Mouse (Mus musculus) hindbrain, postnatal 0 days (tissue): ENCODE data around the gene Gpr88. TPM values are rescaled to one million over a fixed set of nuclear protein-coding genes. Genes with fewer than 3 reads are reported as not detected.

Source experiments
- ATAC-seq: fragments of 200-750 bp; cut with Nextera tagmentation; 2 replicates; pipeline ENCODE4 v1.8.0; 2017; ENCODE audit warnings: mild to moderate bottlenecking, moderate TSS enrichment, moderate library complexity
- DNase-seq: peaks from one replicate; pipeline ENCODE4 v3.0.0-alpha.2; 2015; ENCODE audit warnings: low spot score
- H3K27ac ChIP-seq: fragments of 300-500 bp; sonication (generic); 2 replicates; pipeline ENCODE4 v1.5.1; 2014; ENCODE audit warnings: mild to moderate bottlenecking
- H3K27me3 ChIP-seq: fragments of 300-500 bp; sonication (generic); 2 replicates; pipeline ENCODE4 v1.6.1; 2014; ENCODE audit warnings: low read length, mixed read lengths; ENCODE audit not compliant: insufficient read depth
- H3K36me3 ChIP-seq: fragments of 300-500 bp; sonication (generic); 2 replicates; pipeline ENCODE4 v1.6.1; 2014; ENCODE audit warnings: low read length, mixed read lengths; ENCODE audit not compliant: insufficient read depth
- H3K4me1 ChIP-seq: fragments of 300-500 bp; sonication (generic); 2 replicates; pipeline ENCODE4 v1.6.1; 2014; ENCODE audit warnings: antibody characterized with exemption, low read length, mixed read lengths; ENCODE audit not compliant: insufficient read depth
- H3K4me2 ChIP-seq: fragments of 300-500 bp; sonication (generic); 2 replicates; pipeline ENCODE4 v1.6.1; 2014; ENCODE audit warnings: low read depth, mild to moderate bottlenecking, low read length, moderate library complexity, mixed read lengths
- H3K4me3 ChIP-seq: fragments of 300-500 bp; sonication (generic); 2 replicates; pipeline ENCODE4 v1.5.1; 2014; ENCODE audit warnings: low read length
- H3K9ac ChIP-seq: fragments of 300-500 bp; sonication (generic); replicated peaks from 2 replicates; pipeline ENCODE4 v1.6.1; 2014; ENCODE audit warnings: mild to moderate bottlenecking, low read length, moderate library complexity, mixed read lengths
- H3K9me3 ChIP-seq: fragments of 300-500 bp; sonication (generic); 2 replicates; pipeline ENCODE4 v1.6.1; 2016; ENCODE audit warnings: low read length, mixed read lengths
- CTCF ChIP-seq: IDR thresholded peaks from 2 replicates; pipeline ENCODE4 v1.5.1; 2016; ENCODE audit warnings: antibody characterized with exemption, control low read depth, low read depth
- WGBS: fragments of 180-500 bp; shearing (Covaris S2); extraction: QIAGEN DNeasy Blood & Tissue Kit; methylation state at CpG from one replicate; pipeline ENCODE4 v1.1.7; 2014; 5-methylcytosine and 5-hydroxymethylcytosine counted together
- polyA plus RNA-seq: library from polyadenylated mRNA; unstranded; fragments of >200 nt; fragmentation: Nextera tagmentation; extraction: Ambion mirVana; gene quantifications from 2 replicates; pipeline ENCODE4 v1.2.1, GENCODE M21; 2015
- total RNA-seq: library from RNA; depleted of rRNA; stranded (reverse); fragments of >200 nt; gene quantifications from 2 replicates; pipeline ENCODE4 v1.2.3, GENCODE M21; 2014

Gpr88 gene
- total and polyA plus RNA-seq, 2 experiments from 2014 or later, result 4.6 to 22.9 TPM

DNA sequence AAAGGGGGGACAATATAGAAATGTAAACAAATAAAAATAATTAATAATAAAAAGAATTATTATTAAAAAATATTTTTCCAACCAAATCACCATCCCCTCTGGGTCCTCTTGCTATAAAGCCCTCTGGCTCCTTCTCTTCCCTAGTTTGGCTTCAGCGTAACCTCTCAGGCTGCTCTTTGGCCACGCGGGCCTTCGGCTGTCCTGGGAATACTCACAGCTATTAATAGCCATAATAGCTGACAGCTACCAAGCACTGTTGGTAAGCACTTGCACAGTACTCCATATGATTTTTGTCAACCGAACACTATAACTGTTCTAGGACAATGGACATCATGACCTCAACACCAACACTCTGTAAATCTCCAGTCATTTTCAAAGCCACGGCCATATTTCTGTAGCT, 35.5 kb upstream of the Gpr88 start:
- H3K27ac ChIP-seq, result no peak overlapping the region
- H3K9me3 ChIP-seq, result no peaks in the 10 kb centered on the region
- H3K27me3 ChIP-seq, result no peaks in the 10 kb centered on the region
- 0 out of 2 replicates have a peak, but pooled peaks cover 4% of the 10 kb centered on the region for H3K36me3 ChIP-seq
- no peak overlapping the region for H3K9ac ChIP-seq
- WGBS, result 92% methylated on average over 6 of the region's 6 CpGs
- H3K4me3 ChIP-seq, result no peak overlapping the region
- ATAC-seq, result no peak
- no peak for DNase-seq
- no peaks in the 10 kb centered on the region for H3K4me1 ChIP-seq
- TF ChIP-seq CTCF, result no peak
- no peak overlapping the region for H3K4me2 ChIP-seq

DNA sequence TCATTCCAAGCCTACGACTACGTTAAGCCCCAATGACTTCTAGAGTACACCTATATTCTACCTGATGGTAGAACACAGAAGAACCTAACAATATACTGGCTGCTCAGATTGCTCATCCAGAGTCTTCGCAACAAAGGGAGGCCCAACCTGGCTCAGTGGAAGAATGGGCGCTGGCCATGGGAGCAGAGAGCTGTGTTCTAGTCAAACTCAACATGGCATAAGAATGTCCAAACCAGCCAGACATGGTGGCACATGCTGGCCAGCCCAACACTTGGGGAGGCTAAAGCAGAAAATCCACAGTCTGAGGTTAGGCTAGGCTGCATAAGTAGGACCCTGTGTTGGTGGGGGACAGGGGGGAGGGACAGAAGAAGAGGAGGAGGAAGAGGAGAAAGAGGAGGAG, 31.4 kb upstream of the Gpr88 start:
- Histone ChIP-seq H3K9ac (no peak overlapping the region), H3K4me3 (no peak overlapping the region), H3K9me3 (no peaks in the 10 kb centered on the region), H3K4me1 (no peaks in the 10 kb centered on the region), H3K36me3 (no peaks in the 10 kb centered on the region), H3K27ac (no peak overlapping the region), H3K27me3 (no peaks in the 10 kb centered on the region), H3K4me2 (no peak overlapping the region)
- 90% methylated on average over 4 of the region's 4 CpGs for WGBS
- ATAC-seq (no peak), DNase-seq (no peak)
- no peak for TF ChIP-seq CTCF

DNA sequence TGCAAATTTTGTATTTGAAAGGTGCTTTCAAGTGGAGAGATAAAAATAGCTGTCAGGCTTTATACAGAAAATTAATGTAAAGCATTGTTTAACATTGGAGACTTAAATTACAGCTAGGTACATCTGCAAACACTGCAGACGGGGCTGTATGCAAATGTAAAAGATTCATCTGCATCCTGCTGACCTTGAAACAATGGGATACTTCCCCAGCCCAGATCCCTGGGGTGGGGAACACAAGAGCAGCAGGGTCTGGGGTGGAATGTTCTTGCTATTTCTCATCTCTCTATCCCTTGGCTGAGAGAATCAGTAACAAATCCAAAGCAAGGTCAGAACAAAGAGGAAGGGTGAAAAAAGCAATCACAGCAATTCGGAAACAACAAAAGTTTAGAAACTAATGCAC, 30.7 kb upstream of the Gpr88 start:
- H3K4me3 ChIP-seq, result no peak overlapping the region
- DNase-seq (no peak), ATAC-seq (no peak)
- H3K36me3 ChIP-seq, result no peaks in the 10 kb centered on the region
- no peaks in the 10 kb centered on the region for H3K9me3 ChIP-seq
- no peaks in the 10 kb centered on the region for H3K27me3 ChIP-seq
- no peak overlapping the region for H3K27ac ChIP-seq
- no peak overlapping the region for H3K4me2 ChIP-seq
- TF ChIP-seq CTCF, result no peak
- H3K9ac ChIP-seq, result no peak overlapping the region
- WGBS, result 27% methylated on average over 2 of the region's 2 CpGs
- H3K4me1 ChIP-seq, result no peaks in the 10 kb centered on the region

- Histone ChIP-seq H3K27ac (no peak overlapping the region), H3K4me1 (no peaks in the 10 kb centered on the region), H3K9ac (no peak overlapping the region), H3K36me3 (no peaks in the 10 kb centered on the region), H3K4me2 (no peak overlapping the region), H3K9me3 (no peaks in the 10 kb centered on the region), H3K27me3 (no peaks in the 10 kb centered on the region), H3K4me3 (no peak overlapping the region)
- ATAC-seq (no peak), DNase-seq (no peak)
- TF ChIP-seq CTCF, result no peak
- 96% methylated on average over 6 of the region's 6 CpGs for WGBS
These were observed 28.4 kb upstream of the Gpr88 start for GRCm38 (mm10) chr3:116281663-116282062.

GRCm38 (mm10) chr3:116277146-116277545, 23.8 kb upstream of the Gpr88 start:
- no peak overlapping the region for H3K4me3 ChIP-seq
- no peaks in the 10 kb centered on the region for H3K4me1 ChIP-seq
- 65% methylated on average over 8 of the region's 8 CpGs for WGBS
- no peak overlapping the region for H3K4me2 ChIP-seq
- H3K27ac ChIP-seq, result no peak overlapping the region
- ATAC-seq (no peak), DNase-seq (no peak)
- H3K27me3 ChIP-seq, result no peaks in the 10 kb centered on the region
- H3K9ac ChIP-seq, result no peak overlapping the region
- H3K36me3 ChIP-seq, result no peaks in the 10 kb centered on the region
- no peaks in the 10 kb centered on the region for H3K9me3 ChIP-seq
- no peak for TF ChIP-seq CTCF

DNA sequence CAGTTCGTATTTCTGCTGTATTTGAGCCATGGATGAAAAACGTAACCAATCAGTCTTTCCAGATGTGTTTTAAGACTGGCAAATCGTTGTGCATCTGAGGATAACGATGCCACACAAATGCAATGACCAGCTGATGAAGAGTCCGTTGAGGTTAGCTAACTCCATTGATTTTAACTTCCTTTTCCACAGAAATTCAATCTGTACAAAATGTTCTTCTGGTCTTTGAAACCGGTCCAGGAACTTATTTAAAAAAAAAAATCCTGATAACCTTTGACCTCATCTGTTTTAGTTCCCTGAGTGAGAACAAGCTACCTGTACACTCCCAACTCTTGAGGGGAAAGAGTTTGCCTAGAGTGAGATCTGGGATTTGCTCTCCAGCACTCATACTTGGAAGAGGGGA, 18.4 kb upstream of the Gpr88 start:
- no peaks in the 10 kb centered on the region for H3K36me3 ChIP-seq
- H3K9me3 ChIP-seq, result no peaks in the 10 kb centered on the region
- H3K27ac ChIP-seq, result no peak overlapping the region
- no peaks in the 10 kb centered on the region for H3K4me1 ChIP-seq
- DNase-seq, result no peak
- no peak for ATAC-seq
- H3K9ac ChIP-seq, result no peak overlapping the region
- no peak overlapping the region for H3K4me3 ChIP-seq
- no peaks in the 10 kb centered on the region for H3K27me3 ChIP-seq
- 92% methylated on average over 6 of the region's 6 CpGs for WGBS
- H3K4me2 ChIP-seq, result no peak overlapping the region
- no peak for TF ChIP-seq CTCF

DNA sequence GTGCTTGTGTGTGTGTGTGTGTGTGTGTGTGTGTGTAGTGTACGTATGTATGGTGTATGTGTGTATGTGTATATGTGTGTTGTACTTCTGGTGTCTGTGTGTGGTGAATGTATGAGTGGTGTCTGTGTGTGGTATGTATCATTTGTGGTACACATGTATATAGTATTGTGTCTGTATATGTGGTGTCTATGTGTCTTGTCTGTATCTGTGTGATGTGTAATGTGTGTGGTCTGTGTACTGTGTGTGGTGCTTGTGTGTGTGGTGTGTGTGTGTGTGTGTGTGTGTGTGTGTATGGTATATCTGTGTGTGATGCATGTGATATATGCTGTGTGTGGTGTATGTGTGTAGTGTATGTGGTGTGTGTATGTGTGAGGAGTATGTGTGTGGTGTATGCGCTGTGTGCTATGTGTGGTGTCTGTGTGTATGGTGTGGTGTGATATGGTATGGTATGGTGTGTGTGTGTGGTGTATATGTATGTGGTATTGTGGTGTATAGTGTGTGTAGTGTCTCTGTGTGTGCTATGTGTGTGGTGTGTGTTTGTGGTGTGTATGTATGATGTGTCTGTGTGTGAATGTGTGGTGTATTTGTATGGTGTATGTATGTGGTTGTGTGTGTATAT, 13.8 kb upstream of the Gpr88 start:
- ATAC-seq (peak; percentile 27; the same call in 1 of the 2 replicates), DNase-seq (no peak)
- 90% methylated on average over 2 of the region's 2 CpGs for WGBS
- Histone ChIP-seq H3K27me3 (no peaks in the 10 kb centered on the region), H3K4me1 (no peaks in the 10 kb centered on the region), H3K9ac (no peak overlapping the region), H3K27ac (no peak overlapping the region), H3K4me2 (no peak overlapping the region), H3K9me3 (no peaks in the 10 kb centered on the region), H3K4me3 (no peak overlapping the region), H3K36me3 (no peaks in the 10 kb centered on the region)
- TF ChIP-seq CTCF, result no peak
